Mouse (Mus musculus): ENCODE measurements around the gene Rnf182. TPM values are rescaled to one million over a fixed set of nuclear protein-coding genes. Genes with fewer than 3 reads are reported as not detected.

Rnf182 gene
- polyA plus RNA-seq, 1 experiment from 2014 or later, result 47.8 TPM

GRCm38 (mm10) chr13:43616551-43616950, 1.0 kb downstream of the Rnf182 start:
- ATAC-seq (replicated peaks), result no peak
- H3K9ac ChIP-seq (replicated peaks), result peak overlapping the region; percentile 96
- peak overlapping the region; percentile 60 for H3K4me2 ChIP-seq (replicated peaks)
- no peaks in the 10 kb centered on the region for H3K27me3 ChIP-seq
- no peaks in the 10 kb centered on the region for H3K9me3 ChIP-seq
- peaks cover 25% of the 10 kb centered on the region for H3K4me1 ChIP-seq
- no peaks in the 10 kb centered on the region for H3K36me3 ChIP-seq
- 8% methylated on average over 6 of the region's 6 CpGs for WGBS
- H3K4me3 ChIP-seq, result peak overlapping the region; percentile 90
- H3K27ac ChIP-seq (replicated peaks), result 0 out of 2 replicates have a peak overlapping the region, but pooled peaks have one; percentile 85

GRCm38 (mm10) chr13:43619550-43620175, 4.2 kb downstream of the Rnf182 start:
- 53% methylated on average over 4 of the region's 4 CpGs for WGBS
- Histone ChIP-seq H3K9ac (replicated peaks) (no peak overlapping the region), H3K9me3 (no peaks in the 10 kb centered on the region), H3K36me3 (no peaks in the 10 kb centered on the region), H3K4me2 (replicated peaks) (no peak overlapping the region), H3K27ac (replicated peaks) (no peak overlapping the region), H3K27me3 (no peaks in the 10 kb centered on the region), H3K4me3 (no peak overlapping the region), H3K4me1 (peaks cover 25% of the 10 kb centered on the region)
- ATAC-seq (replicated peaks), result no peak

- no peak overlapping the region for H3K4me2 ChIP-seq (replicated peaks)
- H3K4me1 ChIP-seq, result no peaks in the 10 kb centered on the region
- ATAC-seq (replicated peaks), result no peak
- H3K36me3 ChIP-seq, result no peaks in the 10 kb centered on the region
- H3K27me3 ChIP-seq, result no peaks in the 10 kb centered on the region
- no peaks in the 10 kb centered on the region for H3K9me3 ChIP-seq
- H3K9ac ChIP-seq (replicated peaks), result no peak overlapping the region
- H3K4me3 ChIP-seq, result no peak overlapping the region
- no peak overlapping the region for H3K27ac ChIP-seq (replicated peaks)
- WGBS, result 87% methylated on average over 5 of the region's 5 CpGs
Observed at GRCm38 (mm10) chr13:43627922-43628321, 12.4 kb downstream of the Rnf182 start.

DNA sequence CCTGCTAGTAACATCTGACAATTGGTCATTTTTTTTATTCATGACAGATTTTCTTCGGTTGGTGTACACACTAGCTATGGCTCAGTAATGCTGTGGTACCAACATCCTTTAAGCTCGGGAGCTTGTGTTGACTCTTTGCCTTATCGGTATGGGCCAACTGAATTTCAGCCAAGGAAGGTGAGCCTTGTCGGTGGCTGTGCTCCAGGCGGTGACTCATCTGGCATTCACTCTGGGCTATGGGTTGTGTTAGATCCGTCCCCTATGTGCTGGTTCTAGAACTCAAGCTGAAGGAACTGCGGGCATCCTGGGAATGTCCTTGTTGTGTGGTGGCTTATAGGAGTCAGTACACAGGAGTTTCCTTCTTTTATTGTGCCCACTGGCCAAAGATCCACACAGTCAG, 14.3 kb downstream of the Rnf182 start:
- H3K36me3 ChIP-seq, result no peaks in the 10 kb centered on the region
- H3K27me3 ChIP-seq, result no peaks in the 10 kb centered on the region
- no peak overlapping the region for H3K4me3 ChIP-seq
- WGBS, result 83% methylated on average over 7 of the region's 7 CpGs
- no peak overlapping the region for H3K27ac ChIP-seq (replicated peaks)
- H3K9ac ChIP-seq (replicated peaks), result no peak overlapping the region
- no peaks in the 10 kb centered on the region for H3K4me1 ChIP-seq
- no peak for ATAC-seq (replicated peaks)
- H3K4me2 ChIP-seq (replicated peaks), result no peak overlapping the region
- no peaks in the 10 kb centered on the region for H3K9me3 ChIP-seq

DNA sequence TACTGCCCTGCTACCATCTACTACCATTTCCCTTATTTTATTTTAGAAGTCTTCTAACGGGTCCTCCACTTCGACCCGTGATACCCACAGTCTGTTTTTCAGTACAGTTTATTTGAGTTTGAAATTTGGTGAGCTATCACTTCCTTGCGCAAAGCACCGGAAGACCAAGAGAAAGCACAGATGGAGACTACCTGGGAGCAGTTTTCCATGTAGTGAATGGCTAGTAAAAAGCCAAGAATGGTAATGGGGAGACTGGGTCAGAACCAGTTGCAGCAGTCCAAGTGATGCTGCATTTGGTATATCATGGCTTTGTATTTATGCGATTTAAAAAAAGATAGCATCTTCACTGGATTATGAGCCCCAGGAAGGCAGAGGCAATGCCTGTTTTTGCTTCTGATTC, 15.8 kb downstream of the Rnf182 start:
- no peaks in the 10 kb centered on the region for H3K4me1 ChIP-seq
- no peak overlapping the region for H3K4me2 ChIP-seq (replicated peaks)
- no peaks in the 10 kb centered on the region for H3K36me3 ChIP-seq
- H3K9ac ChIP-seq (replicated peaks), result no peak overlapping the region
- no peaks in the 10 kb centered on the region for H3K27me3 ChIP-seq
- ATAC-seq (replicated peaks), result no peak
- WGBS, result 96% methylated on average over 6 of the region's 6 CpGs
- no peak overlapping the region for H3K27ac ChIP-seq (replicated peaks)
- H3K9me3 ChIP-seq, result no peaks in the 10 kb centered on the region
- no peak overlapping the region for H3K4me3 ChIP-seq

DNA sequence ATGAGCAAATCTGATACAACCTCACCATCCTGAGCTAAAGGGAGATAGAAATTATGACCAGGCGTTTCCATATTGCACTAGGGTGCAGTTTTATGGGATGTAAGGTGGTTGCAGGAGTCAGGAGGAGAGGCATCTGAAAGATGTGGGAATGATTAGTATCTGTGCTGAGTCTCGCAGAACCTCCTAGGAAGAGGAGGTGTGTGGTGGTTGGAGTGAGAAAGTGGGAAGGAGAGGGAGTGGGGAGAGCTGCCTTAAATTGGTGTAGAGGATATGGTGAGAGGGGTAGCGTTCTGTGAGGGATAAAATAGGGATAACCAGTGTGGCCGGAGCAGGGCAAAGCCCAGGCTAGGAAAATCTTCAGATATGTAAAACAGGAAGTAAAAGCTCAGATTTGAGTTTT, 17.5 kb downstream of the Rnf182 start:
- H3K27me3 ChIP-seq, result no peaks in the 10 kb centered on the region
- H3K4me3 ChIP-seq, result no peak overlapping the region
- no peaks in the 10 kb centered on the region for H3K4me1 ChIP-seq
- no peak overlapping the region for H3K27ac ChIP-seq (replicated peaks)
- no peak for ATAC-seq (replicated peaks)
- H3K9me3 ChIP-seq, result no peaks in the 10 kb centered on the region
- WGBS, result 90% methylated on average over 4 of the region's 4 CpGs
- no peaks in the 10 kb centered on the region for H3K36me3 ChIP-seq
- no peak overlapping the region for H3K9ac ChIP-seq (replicated peaks)
- H3K4me2 ChIP-seq (replicated peaks), result no peak overlapping the region

GRCm38 (mm10) chr13:43637720-43638119, 22.2 kb downstream of the Rnf182 start:
- no peak overlapping the region for H3K4me3 ChIP-seq
- H3K9ac ChIP-seq (replicated peaks), result no peak overlapping the region
- H3K4me2 ChIP-seq (replicated peaks), result no peak overlapping the region
- H3K27ac ChIP-seq (replicated peaks), result no peak overlapping the region
- 52% methylated on average over 7 of the region's 7 CpGs for WGBS
- H3K27me3 ChIP-seq, result no peaks in the 10 kb centered on the region
- H3K36me3 ChIP-seq, result no peaks in the 10 kb centered on the region
- H3K9me3 ChIP-seq, result no peaks in the 10 kb centered on the region
- H3K4me1 ChIP-seq, result no peaks in the 10 kb centered on the region
- no peak for ATAC-seq (replicated peaks)

GRCm38 (mm10) chr13:43644991-43645390, 29.5 kb downstream of the Rnf182 start:
- Histone ChIP-seq H3K27me3 (no peaks in the 10 kb centered on the region), H3K4me1 (peaks cover 12% of the 10 kb centered on the region), H3K9me3 (no peaks in the 10 kb centered on the region), H3K4me3 (no peak overlapping the region), H3K36me3 (no peaks in the 10 kb centered on the region), H3K27ac (replicated peaks) (no peak overlapping the region), H3K9ac (replicated peaks) (no peak overlapping the region), H3K4me2 (replicated peaks) (no peak overlapping the region)
- WGBS, result 52% methylated on average over 1 of the region's 1 CpGs
- ATAC-seq (replicated peaks), result no peak

DNA sequence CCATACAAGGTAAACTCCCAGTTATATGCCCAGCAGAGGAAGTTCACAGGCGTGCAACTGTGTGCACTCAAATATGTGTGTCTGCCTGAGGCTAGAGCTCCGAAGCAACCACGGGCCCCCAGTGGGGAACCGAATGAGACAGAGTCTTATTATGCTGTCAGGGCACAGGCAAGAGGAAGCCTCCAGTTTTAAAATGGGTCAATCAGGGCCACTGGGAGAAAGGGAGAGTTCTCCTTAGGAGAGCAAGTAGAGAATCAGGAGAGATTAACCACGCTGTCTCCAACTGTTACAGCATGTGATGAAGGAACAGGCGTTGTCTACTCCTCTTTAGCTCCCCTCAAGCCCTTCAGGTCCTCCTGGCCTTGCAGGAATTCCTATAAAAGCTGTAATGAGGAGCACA, 33.0 kb downstream of the Rnf182 start:
- H3K27me3 ChIP-seq, result no peaks in the 10 kb centered on the region
- H3K9me3 ChIP-seq, result no peaks in the 10 kb centered on the region
- no peak overlapping the region for H3K9ac ChIP-seq (replicated peaks)
- 43% methylated on average over 6 of the region's 6 CpGs for WGBS
- H3K4me3 ChIP-seq, result no peak overlapping the region
- peak overlapping the region; percentile 36; the same call in 1 of the 2 replicates for H3K27ac ChIP-seq (replicated peaks)
- H3K4me2 ChIP-seq (replicated peaks), result no peak overlapping the region
- no peak; the same call in 1 of the 2 replicates for ATAC-seq (replicated peaks)
- peaks cover 18% of the 10 kb centered on the region for H3K4me1 ChIP-seq
- no peaks in the 10 kb centered on the region for H3K36me3 ChIP-seq

DNA sequence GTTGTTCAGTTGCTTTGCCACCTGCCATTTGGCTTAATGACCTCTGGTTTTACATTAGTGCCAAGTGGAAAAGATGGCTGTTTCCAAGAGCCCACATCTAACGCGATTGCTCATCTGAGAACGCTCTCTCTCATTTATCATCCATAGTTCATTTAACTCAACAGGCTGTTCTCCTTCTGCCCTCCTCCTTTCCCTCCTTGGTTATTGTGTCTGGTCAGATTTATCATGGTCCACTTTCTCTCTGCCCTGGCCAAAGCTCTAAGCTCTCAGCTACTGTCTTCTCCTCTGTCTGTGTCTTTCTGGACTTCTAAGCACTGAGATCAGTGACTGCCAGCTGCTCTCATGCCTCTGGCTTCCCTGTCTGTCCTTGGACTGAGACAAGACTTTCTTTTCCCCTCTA, 35.8 kb downstream of the Rnf182 start:
- 77% methylated on average over 3 of the region's 3 CpGs for WGBS
- Histone ChIP-seq H3K4me3 (no peak overlapping the region), H3K27ac (replicated peaks) (no peak overlapping the region), H3K9me3 (no peaks in the 10 kb centered on the region), H3K9ac (replicated peaks) (no peak overlapping the region), H3K27me3 (no peaks in the 10 kb centered on the region), H3K4me1 (peaks cover 18% of the 10 kb centered on the region), H3K36me3 (no peaks in the 10 kb centered on the region), H3K4me2 (replicated peaks) (no peak overlapping the region)
- no peak for ATAC-seq (replicated peaks)

DNA sequence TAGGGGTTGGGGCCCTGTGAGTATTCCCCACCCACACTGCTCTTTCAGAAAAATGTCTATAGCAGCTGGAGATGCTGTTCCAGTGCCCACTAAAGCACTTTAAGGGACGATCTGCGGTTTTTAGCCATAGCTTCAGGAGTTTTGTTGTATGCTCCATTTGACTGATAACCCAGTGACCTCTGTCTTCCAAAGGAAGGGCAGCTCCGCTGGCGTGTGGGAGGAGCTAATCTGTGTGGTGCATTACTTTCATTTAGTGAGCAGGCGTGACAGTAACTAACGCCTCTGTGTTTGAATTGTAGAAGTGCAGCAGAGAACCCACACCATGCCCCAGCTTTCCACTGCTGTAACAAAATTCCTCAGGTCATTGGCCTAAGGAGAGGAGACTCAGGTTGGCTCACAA, 38.6 kb downstream of the Rnf182 start:
- peaks cover 7% of the 10 kb centered on the region for H3K4me1 ChIP-seq
- no peaks in the 10 kb centered on the region for H3K27me3 ChIP-seq
- H3K9me3 ChIP-seq, result no peaks in the 10 kb centered on the region
- no peak overlapping the region for H3K4me3 ChIP-seq
- WGBS, result 92% methylated on average over 6 of the region's 6 CpGs
- H3K9ac ChIP-seq (replicated peaks), result no peak overlapping the region
- ATAC-seq (replicated peaks), result no peak
- no peak overlapping the region for H3K4me2 ChIP-seq (replicated peaks)
- no peak overlapping the region for H3K27ac ChIP-seq (replicated peaks)
- H3K36me3 ChIP-seq, result no peaks in the 10 kb centered on the region

DNA sequence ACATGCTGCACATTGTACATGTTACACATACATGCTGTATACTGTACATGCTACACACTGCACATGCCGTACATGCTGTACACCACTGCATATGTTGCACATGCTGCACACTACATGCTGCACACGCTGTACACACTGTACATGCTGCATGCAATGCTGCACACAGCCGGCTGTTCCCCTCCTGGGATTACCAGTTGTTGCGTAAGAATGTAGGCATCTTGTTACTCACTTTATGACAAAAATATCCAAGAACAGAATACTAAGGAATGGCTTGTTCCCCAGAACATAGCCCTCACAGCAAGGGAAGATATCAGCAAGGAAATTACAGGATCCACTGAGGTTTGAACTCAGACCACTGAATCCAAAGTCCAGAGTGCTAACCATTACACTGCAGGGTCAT, 47.7 kb downstream of the Rnf182 start:
- no peak overlapping the region for H3K9ac ChIP-seq (replicated peaks)
- WGBS, result 97% methylated on average over 4 of the region's 4 CpGs
- H3K9me3 ChIP-seq, result no peaks in the 10 kb centered on the region
- peaks cover 2% of the 10 kb centered on the region for H3K36me3 ChIP-seq
- H3K27ac ChIP-seq (replicated peaks), result no peak overlapping the region
- H3K4me2 ChIP-seq (replicated peaks), result no peak overlapping the region
- ATAC-seq (replicated peaks), result no peak
- H3K4me3 ChIP-seq, result no peak overlapping the region
- no peaks in the 10 kb centered on the region for H3K27me3 ChIP-seq
- peaks cover 13% of the 10 kb centered on the region for H3K4me1 ChIP-seq

DNA sequence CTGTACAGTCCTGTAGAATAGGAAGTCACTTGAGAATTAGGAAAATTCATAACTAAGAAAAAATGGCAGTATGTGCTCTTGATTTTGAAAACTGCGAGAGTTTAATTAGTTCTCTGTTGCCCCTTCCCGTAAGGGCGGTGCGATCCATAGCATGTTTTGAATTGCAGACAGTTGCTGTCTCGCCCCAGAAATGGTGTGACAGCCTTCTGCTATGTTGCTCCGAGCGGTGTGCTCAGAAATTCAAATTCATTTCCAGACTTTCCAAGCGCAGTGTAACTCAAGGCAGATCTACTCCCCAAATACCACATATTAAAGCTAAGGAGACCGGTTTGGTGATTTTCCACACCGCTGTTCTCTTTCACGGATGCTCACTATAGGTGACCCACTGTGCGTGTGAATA, 50.6 kb downstream of the Rnf182 start:
- Histone ChIP-seq H3K27me3 (no peaks in the 10 kb centered on the region), H3K27ac (replicated peaks) (no peak overlapping the region), H3K9ac (replicated peaks) (no peak overlapping the region), H3K4me1 (peaks cover 13% of the 10 kb centered on the region), H3K36me3 (peaks cover 8% of the 10 kb centered on the region), H3K9me3 (no peaks in the 10 kb centered on the region), H3K4me3 (no peak overlapping the region), H3K4me2 (replicated peaks) (no peak overlapping the region)
- peak; percentile 64; the same call in 1 of the 2 replicates for ATAC-seq (replicated peaks)
- 76% methylated on average over 12 of the region's 12 CpGs for WGBS
